Mouse (Mus musculus): Measurements from ENCODE around the gene Smarcd1. TPM values are rescaled to one million over a fixed set of nuclear protein-coding genes. Genes with fewer than 3 reads are reported as not detected.
"Not testable (repeated sequence)": the region's sequence is repeated elsewhere in the genome, so short reads cannot be mapped to it uniquely, and the experiment has no call there.

Smarcd1 gene
- total RNA-seq, 2 experiments from 2014 or later = 40.8 to 51.2 TPM

DNA sequence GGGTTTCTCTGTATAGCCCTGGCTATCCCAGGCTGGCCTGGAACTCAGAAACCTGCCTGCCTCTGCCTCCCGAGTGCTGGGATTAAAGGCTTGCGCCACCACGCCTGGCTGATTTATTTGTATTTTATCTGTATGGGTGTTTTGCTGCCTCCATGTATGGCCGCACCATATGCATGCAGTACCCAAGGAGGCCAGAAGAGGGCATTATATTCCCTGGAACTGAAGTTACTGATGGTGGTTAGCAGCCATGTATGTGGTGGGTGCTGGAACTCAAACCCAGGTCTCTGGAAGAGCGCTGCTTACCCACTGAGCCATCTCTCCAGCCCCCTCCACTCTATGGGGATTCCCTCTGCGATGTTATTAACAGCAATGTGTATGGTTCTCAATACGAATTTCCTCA lies 19.0 kb upstream of the Smarcd1 start:
- DNase-seq = no peak

DNA sequence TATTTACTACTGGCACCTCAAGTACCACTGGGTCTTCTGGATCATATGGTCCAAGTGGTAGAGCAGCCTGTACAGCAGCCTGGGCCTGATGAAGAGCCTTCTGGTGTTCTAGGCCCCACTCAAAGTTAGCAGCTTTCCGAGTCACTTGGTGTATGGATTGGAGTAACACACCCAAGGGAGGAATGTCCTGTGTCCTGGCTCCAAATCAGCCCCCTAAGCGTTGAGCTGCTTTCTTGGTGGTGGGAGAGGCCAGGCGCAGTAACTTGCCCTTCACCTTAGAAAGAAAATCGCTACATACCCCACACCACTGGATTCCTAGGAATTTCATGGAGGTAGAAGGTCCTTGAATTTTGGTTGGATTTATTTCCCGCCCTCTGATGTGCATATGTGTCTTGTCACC lies 17.8 kb upstream of the Smarcd1 start:
- DNase-seq = no peak

DNA sequence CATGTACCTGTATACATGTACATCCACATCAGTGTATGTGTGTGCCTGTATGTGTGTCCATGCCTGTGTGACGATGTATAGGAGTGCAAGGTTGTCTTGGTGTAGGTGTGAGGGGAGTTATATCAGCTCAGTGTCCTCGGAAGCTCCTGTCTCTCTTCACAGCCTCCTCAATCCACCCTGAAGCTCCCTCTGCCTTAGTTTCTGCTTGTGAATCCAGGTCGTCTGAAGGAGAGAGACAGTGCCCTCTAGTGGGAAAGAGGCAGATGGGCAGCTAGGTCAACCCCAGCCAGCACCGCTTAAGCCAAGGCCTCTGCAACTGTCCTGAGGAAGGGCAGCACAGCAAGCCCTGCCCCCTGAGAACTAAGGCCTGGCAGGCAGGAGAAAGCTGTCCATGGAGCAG lies 13.2 kb upstream of the Smarcd1 start:
- DNase-seq = peak; percentile 69 to 73

DNA sequence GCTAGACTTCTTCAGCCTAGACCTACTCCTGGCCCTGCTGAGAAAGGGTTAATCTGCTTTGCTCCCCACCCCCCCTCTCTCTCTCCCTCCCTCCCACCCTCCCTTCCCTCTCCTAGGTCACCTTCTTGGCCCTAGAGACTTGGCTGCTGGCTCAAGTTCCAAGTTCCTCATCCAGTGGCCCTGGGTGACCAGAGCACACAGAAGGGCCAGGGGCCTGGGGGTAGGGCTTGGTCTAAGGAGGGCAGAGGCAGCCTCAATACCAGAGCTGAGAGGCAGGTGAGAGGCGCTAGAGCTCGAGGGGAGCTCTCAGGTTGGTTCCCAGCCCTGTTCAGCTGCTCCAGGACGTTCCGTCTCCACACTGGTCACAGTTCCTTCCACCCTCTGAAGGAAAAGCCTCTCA lies 11.0 kb upstream of the Smarcd1 start:
- no peak for DNase-seq

DNA sequence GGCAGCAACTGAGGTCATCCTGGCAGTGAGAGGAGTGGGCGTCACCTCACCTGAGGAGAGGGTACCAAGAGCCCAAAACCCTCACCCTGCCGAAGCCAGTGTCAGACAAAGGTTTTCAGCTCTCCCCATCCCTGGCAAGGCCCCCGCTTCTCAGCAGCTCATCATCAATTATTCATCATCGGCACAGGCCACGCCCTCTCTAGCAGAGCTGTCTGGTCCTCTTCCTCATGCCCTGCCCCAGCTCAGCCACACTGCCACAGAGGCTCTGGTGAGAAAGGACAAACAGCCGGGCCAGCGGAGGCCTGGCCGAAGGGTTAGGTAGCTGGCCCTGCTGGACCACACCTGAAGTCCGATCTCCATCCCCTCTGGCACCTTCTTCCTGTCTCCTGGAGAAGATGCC lies 10.0 kb upstream of the Smarcd1 start:
- DNase-seq = no peak

DNA sequence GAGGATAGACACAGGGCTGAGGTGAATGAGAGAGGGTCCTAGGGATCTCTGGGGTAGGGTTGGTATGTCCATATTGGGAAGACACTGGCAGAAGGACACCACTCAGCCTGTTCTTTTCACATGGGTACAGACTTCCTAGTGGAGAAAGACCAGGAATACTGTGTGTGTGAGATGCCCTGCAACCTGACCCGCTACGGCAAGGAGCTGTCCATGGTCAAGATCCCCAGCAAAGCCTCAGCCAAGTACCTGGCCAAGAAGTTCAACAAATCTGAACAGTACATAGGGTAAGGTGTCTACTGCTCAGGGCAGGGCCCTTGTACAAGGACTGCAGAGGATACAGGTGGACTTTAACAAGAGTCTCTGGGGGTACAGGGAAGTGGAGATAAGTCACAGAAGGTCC lies 4.6 kb upstream of the Smarcd1 start:
- DNase-seq = no peak

DNA sequence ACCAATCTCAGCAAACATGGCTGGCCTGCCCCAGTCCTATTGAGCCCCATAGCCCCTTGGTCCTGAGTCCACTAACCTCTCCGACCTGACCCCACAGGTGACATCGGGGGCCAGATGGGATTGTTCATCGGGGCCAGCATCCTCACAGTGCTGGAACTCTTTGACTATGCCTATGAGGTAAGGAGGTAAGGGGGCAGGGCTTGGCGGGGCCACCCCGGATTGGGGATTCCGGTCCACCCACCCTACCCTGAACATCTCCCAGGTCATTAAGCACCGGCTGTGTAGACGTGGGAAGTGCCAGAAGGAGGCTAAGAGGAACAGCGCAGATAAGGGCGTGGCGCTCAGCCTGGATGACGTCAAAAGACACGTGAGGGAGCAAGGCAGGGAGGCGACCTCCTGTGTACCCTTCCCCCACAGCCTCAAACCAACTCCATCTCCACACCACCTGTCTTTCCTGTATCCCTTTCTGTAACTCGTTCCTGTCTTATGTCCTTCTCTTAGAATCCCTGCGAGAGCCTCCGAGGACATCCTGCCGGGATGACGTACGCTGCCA lies 3.3 kb upstream of the Smarcd1 start:
- DNase-seq = peak in 1 of 2 experiments; percentile 23

DNA sequence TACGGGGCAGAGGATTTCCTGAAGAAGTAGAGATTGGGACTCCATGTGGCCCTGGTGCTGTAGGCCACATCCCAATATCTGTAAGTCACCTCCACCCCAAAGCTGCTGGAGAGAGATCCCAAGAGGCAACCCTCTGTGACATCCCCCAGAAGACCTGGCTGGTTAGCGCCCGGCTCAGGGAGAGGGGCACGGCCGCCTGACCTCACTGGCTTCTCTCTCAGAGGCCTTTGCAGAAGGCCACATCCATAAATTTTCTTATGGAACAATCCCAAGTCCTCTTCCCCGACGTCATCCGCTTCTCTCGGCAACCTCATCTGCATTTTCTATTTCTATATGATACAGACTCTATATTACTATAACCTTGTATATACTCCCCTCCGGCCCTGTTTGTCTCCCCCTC lies 2.2 kb upstream of the Smarcd1 start:
- peak; percentile 67 to 69 for DNase-seq

DNA sequence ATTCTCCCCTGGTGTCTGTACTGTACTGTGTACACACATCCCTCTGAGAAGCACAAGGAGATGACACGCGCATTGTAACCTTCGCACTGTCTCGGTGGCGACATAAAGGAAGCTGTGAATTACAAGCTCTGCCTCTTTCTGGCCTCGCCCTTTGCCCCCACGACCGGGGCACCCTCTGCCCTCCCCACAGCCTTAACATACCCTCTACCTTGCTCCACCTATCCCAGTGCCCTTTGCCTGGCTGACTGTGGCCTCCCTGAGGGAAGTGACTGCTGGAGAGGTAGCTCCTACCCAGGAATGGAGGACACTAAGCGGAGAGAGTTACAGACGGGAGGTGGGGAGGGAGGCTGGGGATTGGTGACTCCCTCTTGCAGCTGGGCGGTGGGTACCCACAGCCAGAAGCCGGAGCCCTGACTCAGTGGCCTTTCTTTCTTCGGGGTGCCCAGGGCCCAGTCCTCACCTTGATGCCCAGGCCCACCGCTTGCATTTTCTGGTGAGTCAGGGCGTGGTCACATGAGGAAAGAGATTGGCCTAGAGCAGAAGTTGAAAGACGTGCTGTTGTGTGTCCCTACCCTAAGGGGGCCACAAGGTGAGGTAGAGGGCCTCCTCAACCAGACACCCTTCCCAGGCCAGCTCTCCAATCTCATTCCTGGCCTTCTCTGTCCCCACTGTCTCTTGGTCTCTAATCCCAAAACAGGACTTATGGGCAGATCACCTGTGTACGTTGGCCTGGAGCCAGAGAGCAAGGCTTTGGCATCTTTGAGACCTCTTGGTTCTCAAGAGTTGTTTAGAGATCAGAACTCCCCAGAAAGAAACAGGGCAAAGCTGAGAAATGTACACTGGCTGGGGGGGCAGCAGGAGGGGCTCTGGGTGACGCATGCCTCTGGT lies 1.5 kb upstream of the Smarcd1 start:
- DNase-seq = peak in 1 of 2 experiments; percentile 21

DNA sequence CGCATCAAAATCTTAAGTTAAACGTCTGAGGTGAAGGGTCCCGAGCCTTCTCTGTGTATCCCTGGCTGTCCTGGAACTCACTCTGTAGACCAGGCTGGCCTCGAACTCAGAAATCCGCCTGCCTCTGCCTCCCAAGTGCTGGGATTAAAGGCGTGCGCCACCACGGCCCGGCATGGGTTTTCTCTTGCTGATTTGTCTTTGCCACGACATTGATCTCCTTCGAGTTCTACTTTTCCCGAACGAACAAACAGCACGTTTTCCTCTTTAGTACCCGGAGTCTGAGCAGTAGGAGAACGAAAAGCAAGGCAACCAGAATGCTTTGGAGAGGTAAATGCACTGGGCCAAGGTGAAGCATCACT lies 310 bp upstream of the Smarcd1 start:
- not testable (repeated sequence) for DNase-seq

DNA sequence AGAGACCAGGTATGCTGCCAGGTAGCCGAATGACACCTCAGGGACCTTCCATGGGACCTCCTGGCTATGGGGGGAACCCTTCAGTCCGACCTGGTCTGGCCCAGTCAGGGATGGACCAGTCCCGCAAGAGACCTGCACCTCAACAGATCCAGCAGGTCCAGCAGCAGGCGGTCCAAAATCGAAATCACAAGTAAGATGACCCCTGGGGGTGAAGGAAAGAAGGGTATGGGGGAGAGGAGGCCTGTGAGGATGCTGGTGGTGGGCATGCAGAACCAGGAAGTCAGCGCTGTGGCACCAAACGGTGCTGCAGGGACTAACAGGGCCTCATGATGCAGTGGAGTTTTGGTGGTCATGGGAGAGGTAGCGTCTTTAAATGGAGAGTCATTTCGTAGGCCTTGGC lies 1.2 kb downstream of the Smarcd1 start:
- no peak for DNase-seq

DNA sequence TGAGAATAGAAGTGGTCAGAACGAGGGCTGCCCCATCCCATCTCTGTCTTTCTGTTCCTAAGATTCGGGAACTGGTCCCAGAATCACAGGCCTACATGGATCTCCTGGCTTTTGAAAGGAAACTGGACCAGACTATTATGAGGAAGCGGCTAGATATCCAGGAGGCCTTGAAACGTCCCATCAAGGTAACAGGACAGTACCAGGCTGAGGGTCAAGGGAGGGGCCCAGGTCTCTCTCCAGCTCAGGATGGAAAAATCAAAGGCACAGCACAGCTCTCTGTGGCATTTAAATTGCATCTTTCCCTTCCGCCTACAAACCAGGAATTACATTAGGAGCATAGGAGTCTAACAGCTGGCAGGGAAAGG lies 1.7 kb downstream of the Smarcd1 start:
- peak in 1 of 2 experiments; percentile 39 for DNase-seq

DNA sequence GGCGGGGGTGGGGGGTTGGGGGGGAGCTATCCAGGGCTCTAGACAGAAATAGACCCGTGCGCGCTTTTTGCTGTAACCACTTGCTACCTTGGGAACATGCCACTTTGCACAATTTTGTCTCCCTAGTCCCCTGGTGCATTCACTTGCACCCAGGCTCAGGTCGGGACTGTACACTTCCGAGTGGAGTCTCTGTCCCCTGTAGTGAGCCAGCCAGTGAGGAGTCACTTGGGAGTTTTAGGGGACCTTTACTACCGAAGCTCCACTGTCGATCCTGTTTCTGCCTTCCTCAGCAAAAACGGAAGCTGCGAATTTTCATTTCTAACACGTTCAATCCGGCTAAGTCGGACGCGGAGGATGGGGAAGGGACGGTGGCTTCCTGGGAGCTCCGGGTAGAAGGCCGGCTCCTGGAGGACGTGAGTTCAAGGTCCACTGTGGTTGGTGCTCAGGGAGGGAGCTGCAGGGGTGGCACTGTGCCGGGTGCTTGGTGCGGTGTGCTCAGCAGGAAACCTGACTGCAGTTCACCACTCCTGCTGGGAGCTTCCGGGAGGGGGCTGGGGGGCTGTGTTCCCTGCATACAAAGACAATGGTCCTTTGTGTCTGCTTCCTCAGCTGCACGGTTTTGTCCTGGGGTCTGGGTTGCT lies 2.2 kb downstream of the Smarcd1 start:
- peak; percentile 81 to 83 for DNase-seq

DNA sequence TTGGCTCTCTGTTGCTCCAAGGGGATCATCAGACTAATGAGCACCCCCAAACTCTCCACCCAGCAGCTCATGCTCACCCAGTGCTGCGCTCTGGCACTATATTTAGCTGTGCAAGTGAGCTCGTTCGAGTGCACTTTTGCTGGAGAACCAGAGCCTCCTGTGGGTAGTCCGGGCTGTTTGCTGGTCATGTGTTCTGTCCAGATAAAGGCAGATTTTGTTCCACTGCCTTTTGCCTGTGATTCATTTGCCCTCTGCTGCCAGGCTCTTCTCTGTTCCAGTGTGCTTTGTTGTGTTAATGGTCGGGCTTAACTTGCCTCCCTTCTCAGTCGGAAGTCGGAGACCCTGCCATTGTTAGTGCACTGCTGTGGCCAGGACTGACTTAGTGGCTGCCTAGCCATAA lies 3.0 kb downstream of the Smarcd1 start:
- DNase-seq = peak; percentile 55 to 65

DNA sequence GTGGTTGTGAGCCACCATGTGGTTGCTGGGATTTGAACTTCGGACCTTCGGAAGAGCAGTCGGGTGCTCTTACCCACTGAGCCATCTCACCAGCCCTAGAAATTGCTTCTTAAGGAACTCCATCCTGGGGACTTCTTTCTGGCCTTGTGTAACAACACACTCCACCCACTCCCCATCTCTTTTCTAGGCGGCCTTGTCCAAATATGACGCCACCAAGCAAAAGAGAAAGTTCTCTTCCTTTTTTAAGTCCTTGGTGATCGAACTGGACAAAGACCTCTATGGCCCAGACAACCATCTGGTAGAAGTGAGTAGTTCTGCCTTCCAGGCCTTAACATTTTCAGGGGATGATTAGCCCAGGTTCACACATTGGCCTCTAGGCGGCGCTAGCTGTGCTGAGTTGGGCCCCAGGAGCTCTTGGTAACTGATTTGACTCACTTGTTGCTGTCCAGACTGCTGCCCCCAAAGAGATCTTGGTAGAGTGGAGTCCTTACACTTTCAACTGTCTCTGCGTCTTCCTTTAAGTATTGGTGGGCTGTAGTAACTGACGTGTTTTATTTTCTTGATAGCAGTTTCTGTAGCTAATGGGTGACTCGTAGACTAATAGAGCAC lies 3.6 kb downstream of the Smarcd1 start, which contains the start of gene Gm17349:
Gene Gm17349 (minus strand): TSS at position 51 of the 609 bp plus-strand sequence.
- DNase-seq = peak; percentile 83

DNA sequence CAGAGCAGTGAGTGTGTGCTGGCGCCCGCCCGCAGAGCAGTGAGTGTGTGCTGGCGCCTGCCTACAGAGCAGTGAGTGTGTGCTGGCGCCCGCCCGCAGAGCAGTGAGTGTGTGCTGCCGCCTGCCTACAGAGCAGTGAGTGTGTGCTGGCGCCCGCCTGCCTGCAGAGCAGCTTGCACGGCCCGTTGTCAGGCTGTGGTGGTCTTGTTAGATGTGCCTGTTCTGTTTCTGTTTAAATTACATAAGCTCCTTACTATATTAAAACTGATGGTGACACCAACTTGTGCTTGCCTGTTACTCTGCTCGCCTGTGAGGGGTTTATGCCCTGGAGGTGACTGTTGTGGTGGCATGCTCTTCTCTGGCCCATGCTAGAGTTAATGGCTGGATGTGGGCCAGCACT lies 6.2 kb downstream of the Smarcd1 start:
- no peak for DNase-seq

DNA sequence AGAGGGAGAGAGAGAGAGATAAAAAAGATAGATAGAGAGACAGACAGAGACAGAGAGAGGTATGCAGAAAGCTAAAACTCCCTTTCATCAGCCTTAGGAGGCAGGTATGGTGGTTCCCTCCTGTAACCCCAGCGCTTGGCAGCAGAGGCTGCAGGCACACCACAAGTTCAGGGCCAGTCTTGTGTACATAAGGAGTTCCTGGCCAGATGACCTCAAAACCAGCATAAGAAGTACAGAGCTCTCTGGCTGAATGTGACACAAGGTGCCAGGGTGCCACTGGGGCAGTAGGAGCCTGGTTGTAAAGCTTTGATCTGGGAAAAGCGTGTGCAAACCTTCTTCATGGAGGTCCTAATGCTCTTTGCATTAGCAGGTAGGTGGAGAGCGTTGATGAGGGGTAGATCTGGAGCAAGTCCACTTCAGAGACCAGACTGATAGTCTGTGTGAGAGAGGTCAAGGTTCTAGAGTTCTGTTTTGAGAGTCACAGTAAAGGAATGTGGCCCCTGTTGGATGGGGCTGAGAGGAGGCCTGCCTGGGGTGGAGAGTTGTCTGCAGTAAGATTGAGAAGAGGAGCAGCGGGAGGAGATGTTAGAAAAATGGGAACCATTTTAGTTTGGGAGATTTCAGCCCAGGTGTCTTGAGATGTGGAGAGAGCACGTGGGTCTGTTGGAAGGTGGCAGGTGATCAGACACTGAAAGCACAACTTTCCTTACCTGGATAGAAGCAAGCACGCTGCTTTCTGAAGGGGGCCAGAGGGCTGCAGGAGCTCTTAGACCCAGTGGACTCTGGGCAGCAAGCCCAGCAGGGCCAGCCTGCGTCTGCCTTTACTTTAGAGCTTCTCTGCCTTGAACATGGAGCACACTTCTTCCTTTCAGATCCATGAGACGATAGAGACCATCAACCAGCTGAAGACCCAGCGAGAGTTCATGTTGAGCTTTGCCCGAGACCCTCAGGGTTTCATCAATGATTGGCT lies 8.6 kb downstream of the Smarcd1 start:
- DNase-seq = peak; percentile 38 to 53

DNA sequence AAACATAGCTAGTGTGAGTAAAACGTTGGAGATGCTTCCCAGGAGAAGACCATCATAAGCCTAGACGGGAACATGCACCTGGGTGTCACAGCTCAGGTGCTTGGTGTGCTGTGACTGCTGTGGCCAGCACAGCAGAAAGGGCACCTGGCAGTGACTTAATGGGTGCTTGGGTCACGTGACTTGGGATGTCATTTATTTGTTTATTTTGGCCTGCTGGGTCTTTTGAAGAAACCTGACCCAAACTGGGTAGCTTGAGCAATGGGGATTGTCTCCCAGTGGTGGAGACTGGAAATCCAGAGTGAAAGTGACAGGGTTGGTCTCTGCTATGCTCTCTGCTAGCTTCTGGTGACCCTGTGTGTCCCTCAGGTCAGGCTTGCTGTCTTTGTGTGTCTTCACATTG lies 9.6 kb downstream of the Smarcd1 start:
- DNase-seq = no peak

DNA sequence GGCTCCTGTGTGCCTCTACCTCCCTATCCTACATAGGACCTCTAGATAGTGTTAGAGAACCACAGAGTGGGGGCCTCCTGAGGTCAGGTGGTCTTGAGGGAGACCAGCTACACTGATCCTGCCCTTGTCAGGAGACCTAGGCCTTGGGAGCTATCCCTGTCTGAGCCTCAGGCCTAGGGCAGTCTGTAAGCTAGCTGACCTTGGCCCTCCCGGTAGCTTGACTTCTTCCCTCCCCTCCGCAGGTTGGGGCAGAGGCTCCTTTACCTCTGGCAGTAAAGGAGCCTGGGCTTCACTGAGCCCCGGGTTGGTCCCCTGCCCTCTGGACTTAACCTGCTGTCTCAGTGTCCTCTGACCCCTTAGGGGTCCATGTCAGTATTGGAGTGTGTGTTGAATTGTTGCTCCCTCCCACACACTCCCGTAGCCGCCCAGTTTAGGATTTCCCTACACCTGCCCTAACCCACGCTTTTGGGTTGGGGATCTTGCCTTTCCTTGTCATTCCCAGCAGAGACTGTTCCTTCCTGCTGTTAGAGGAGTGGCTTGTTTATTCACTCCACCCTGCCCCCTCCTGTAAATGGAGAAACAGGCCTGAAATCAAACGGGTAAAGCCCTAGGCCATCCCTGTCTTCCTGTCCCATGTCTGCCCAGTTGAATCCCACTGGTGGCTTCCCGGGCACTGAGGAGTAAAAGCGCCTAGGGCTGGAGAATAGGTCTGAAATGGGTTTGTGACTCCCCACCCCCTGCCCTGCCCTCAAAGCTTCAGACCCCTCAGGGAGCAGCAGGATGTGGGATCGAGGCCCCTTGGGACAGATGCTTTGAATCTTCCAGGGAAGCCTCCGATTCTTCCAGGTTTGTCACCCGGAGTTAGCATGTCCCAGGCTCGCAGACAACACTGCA lies 11.0 kb downstream of the Smarcd1 start:
- no peak for DNase-seq

DNA sequence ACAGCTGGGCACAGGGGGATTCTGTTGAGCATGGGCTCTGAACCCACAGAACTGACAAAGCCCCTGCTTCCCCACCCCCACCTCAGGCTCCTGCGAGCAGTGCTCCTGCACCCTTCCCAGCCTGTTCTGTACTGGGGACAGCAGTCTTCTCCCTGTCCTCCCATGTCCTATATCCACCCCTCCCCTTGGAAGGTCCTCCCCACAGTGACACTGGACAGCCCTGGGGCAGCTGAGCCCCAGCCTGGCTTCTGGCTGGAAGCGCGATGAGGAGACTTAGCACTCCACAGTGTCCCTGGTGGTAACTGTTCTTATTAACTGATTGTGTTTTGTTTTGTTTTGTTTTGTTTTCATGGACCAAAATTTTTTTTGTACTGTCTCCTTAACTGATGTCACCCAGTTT lies 11.6 kb downstream of the Smarcd1 start:
- DNase-seq = peak; percentile 42 to 53

DNA sequence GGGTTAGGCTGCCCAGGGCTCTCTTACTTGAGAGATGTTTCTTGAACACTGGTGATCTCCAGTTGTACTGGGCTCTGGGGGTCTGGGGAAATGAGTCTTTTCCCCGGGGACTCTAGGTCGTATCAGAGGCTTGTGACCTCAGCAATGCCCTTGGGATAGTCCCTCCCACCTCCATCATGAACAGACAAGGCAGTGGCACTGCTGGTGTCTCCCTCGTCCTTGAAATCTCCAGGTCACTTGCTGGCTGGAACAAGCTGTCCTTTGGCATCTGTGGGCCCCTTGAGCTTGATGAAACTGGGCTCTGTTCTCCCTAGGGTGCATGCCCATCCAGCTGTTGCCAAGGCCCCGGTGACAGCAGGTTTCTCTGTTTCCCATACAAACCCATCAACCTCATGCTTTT lies 12.3 kb downstream of the Smarcd1 start:
- peak; percentile 78 to 83 for DNase-seq
